Mouse (Mus musculus) limb, embryonic 11.5 days (tissue): ENCODE data around the gene Bicc1. TPM values are rescaled to one million over a fixed set of nuclear protein-coding genes. Genes with fewer than 3 reads are reported as not detected.

Source experiments
- ATAC-seq: fragments of 200-750 bp; cut with Nextera tagmentation; 2 replicates; pipeline ENCODE4 v1.8.0; 2017; ENCODE audit warnings: low read depth; ENCODE audit not compliant: insufficient number of reproducible peaks, low FRiP score, low TSS enrichment
- DNase-seq: peaks from one replicate; pipeline ENCODE4 v3.0.0-alpha.2; 2015; ENCODE audit warnings: low spot score
- H3K27ac ChIP-seq: fragments of 300-500 bp; sonication (generic); replicated peaks from 2 replicates; pipeline ENCODE4 v1.5.1; 2014; ENCODE audit warnings: low read depth, mild to moderate bottlenecking, low read length
- H3K27me3 ChIP-seq: fragments of 300-500 bp; sonication (generic); 2 replicates; pipeline ENCODE4 v1.6.1; 2014; ENCODE audit warnings: mild to moderate bottlenecking, low read length, mixed read lengths; ENCODE audit not compliant: control insufficient read depth, insufficient read depth
- H3K36me3 ChIP-seq: fragments of 300-500 bp; sonication (generic); 2 replicates; pipeline ENCODE4 v1.6.1; 2014; ENCODE audit warnings: mild to moderate bottlenecking, low read length, moderate library complexity, mixed read lengths; ENCODE audit not compliant: control insufficient read depth, insufficient read depth
- H3K4me1 ChIP-seq: fragments of 300-500 bp; sonication (generic); 2 replicates; pipeline ENCODE4 v1.6.1; 2014; ENCODE audit warnings: low read length, mixed read lengths; ENCODE audit not compliant: control insufficient read depth, insufficient read depth
- H3K4me2 ChIP-seq: fragments of 300-500 bp; sonication (generic); 2 replicates; pipeline ENCODE4 v1.6.1; 2014; ENCODE audit warnings: low read depth, mild to moderate bottlenecking, moderate library complexity; ENCODE audit not compliant: severe bottlenecking
- H3K4me3 ChIP-seq: fragments of 300-500 bp; sonication (generic); 2 replicates; pipeline ENCODE4 v1.5.1; 2014; ENCODE audit warnings: low read depth, low read length
- H3K9ac ChIP-seq: fragments of 300-500 bp; sonication (generic); 2 replicates; pipeline ENCODE4 v1.6.1; 2014; ENCODE audit warnings: mild to moderate bottlenecking, low read length
- H3K9me3 ChIP-seq: fragments of 300-500 bp; sonication (generic); 2 replicates; pipeline ENCODE4 v1.6.1; 2016; ENCODE audit warnings: low read length; ENCODE audit not compliant: control insufficient read depth
- WGBS: fragments of 180-500 bp; shearing (Covaris S2); extraction: QIAGEN DNeasy Blood & Tissue Kit; methylation state at CpG from one replicate; pipeline ENCODE4 v1.1.7; 2014; 5-methylcytosine and 5-hydroxymethylcytosine counted together
- polyA plus RNA-seq: library from polyadenylated mRNA; unstranded; fragments of >200 nt; fragmentation: Nextera tagmentation; extraction: Ambion mirVana; gene quantifications from 2 replicates; pipeline ENCODE4 v1.2.1, GENCODE M21; 2014

Bicc1 gene
- polyA plus RNA-seq, 1 experiment from 2014 or later, result 8.5 TPM

DNA sequence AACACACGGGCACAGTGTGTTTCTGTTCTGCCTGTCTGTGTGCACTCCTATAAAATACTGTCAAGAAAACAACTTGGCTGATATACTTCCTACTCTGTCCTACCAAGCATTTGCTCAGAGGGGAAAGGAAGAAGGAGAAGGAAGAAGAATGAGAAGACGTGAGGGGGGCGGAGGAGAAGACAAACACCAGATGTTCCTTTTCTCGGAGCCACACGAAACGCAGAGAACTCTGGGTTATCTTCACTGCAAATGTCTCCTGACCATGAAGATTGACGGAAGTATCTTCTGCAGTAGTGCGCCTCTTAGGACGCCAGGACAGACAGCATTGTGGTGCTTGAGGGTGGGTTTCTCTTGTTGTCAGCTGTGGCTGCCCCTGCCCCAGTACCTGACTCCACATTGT, 134.8 kb downstream of the Bicc1 start:
- ATAC-seq (no peak), DNase-seq (no peak)
- H3K27me3 ChIP-seq, result no peaks in the 10 kb centered on the region
- H3K4me3 ChIP-seq, result no peak overlapping the region
- no peaks in the 10 kb centered on the region for H3K36me3 ChIP-seq
- H3K4me1 ChIP-seq, result no peaks in the 10 kb centered on the region
- H3K9ac ChIP-seq, result no peak overlapping the region
- WGBS, result 77% methylated on average over 9 of the region's 9 CpGs
- H3K4me2 ChIP-seq, result no peak overlapping the region
- no peak overlapping the region for H3K27ac ChIP-seq
- no peaks in the 10 kb centered on the region for H3K9me3 ChIP-seq

- no peaks in the 10 kb centered on the region for H3K9me3 ChIP-seq
- no peak overlapping the region for H3K9ac ChIP-seq
- WGBS, result 77% methylated on average over 3 of the region's 3 CpGs
- no peaks in the 10 kb centered on the region for H3K36me3 ChIP-seq
- DNase-seq, result no peak
- no peak for ATAC-seq
- H3K27ac ChIP-seq, result no peak overlapping the region
- H3K27me3 ChIP-seq, result no peaks in the 10 kb centered on the region
- H3K4me1 ChIP-seq, result no peaks in the 10 kb centered on the region
- H3K4me2 ChIP-seq, result no peak overlapping the region
- no peak overlapping the region for H3K4me3 ChIP-seq
These were observed 136.0 kb downstream of the Bicc1 start for GRCm38 (mm10) chr10:71023471-71023870.

GRCm38 (mm10) chr10:71020459-71020858, 139.0 kb downstream of the Bicc1 start:
- Histone ChIP-seq H3K27me3 (no peaks in the 10 kb centered on the region), H3K36me3 (no peaks in the 10 kb centered on the region), H3K4me3 (no peak overlapping the region), H3K4me1 (no peaks in the 10 kb centered on the region), H3K4me2 (no peak overlapping the region), H3K27ac (no peak overlapping the region), H3K9me3 (no peaks in the 10 kb centered on the region), H3K9ac (no peak overlapping the region)
- DNase-seq (no peak), ATAC-seq (no peak)
- WGBS, result 56% methylated on average over 5 of the region's 5 CpGs

DNA sequence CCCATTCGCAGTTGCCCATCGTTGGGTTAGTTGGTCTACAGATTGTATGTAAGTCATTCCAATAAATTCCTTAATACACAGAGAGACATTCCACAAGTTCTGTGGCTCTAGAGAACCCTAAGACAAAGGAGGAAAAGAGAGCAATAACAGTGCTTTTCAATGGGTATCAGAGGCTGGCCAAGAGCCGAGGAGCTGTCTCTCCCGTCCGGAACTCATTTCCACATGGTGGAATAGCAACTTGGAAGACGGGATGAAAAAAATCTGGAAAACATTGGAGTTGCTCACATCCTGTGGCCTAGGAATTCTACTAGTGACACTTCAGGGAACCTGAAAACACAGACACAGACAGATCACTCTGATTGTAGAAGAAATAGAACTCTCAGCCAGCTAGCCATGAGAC, 139.7 kb downstream of the Bicc1 start:
- no peak overlapping the region for H3K27ac ChIP-seq
- ATAC-seq (no peak), DNase-seq (no peak)
- no peak overlapping the region for H3K4me3 ChIP-seq
- H3K27me3 ChIP-seq, result no peaks in the 10 kb centered on the region
- H3K4me1 ChIP-seq, result no peaks in the 10 kb centered on the region
- H3K4me2 ChIP-seq, result no peak overlapping the region
- 92% methylated on average over 6 of the region's 6 CpGs for WGBS
- H3K9me3 ChIP-seq, result no peaks in the 10 kb centered on the region
- no peak overlapping the region for H3K9ac ChIP-seq
- H3K36me3 ChIP-seq, result no peaks in the 10 kb centered on the region

- Histone ChIP-seq H3K27ac (no peak overlapping the region), H3K36me3 (no peaks in the 10 kb centered on the region), H3K4me2 (no peak overlapping the region), H3K9me3 (no peaks in the 10 kb centered on the region), H3K4me1 (no peaks in the 10 kb centered on the region), H3K4me3 (no peak overlapping the region), H3K9ac (no peak overlapping the region), H3K27me3 (no peaks in the 10 kb centered on the region)
- ATAC-seq (no peak), DNase-seq (no peak)
- WGBS, result 85% methylated on average over 19 of the region's 19 CpGs
These were observed 149.6 kb downstream of the Bicc1 start for GRCm38 (mm10) chr10:71009771-71010496.

DNA sequence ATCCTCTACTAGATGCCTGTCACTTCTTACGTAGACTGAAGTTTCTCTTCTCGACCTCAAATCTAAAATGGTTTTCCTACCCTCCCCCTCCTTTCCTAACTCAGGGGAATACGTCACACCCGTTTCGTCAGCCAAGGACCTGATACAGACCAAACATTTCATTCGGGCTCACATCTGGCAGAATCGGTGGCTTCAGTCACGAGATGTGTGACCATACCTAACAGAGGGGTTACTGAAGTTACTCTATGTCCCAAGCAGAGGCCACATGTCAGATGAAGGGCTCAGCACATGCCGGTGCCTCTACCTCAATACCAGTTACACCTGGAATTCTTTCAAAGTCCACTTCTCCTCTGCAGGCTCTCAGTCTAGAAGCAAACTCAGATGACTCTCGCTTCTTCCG, 150.8 kb downstream of the Bicc1 start:
- Histone ChIP-seq H3K9ac (no peak overlapping the region), H3K9me3 (no peaks in the 10 kb centered on the region), H3K36me3 (no peaks in the 10 kb centered on the region), H3K4me3 (no peak overlapping the region), H3K4me1 (no peaks in the 10 kb centered on the region), H3K4me2 (no peak overlapping the region), H3K27ac (no peak overlapping the region), H3K27me3 (no peaks in the 10 kb centered on the region)
- 89% methylated on average over 11 of the region's 11 CpGs for WGBS
- ATAC-seq (no peak), DNase-seq (no peak)

GRCm38 (mm10) chr10:71007956-71008355, 151.5 kb downstream of the Bicc1 start:
- ATAC-seq (no peak), DNase-seq (peak; percentile 48)
- Histone ChIP-seq H3K9ac (no peak overlapping the region), H3K27ac (no peak overlapping the region), H3K4me3 (no peak overlapping the region), H3K4me2 (no peak overlapping the region), H3K36me3 (no peaks in the 10 kb centered on the region), H3K27me3 (no peaks in the 10 kb centered on the region), H3K9me3 (no peaks in the 10 kb centered on the region), H3K4me1 (no peaks in the 10 kb centered on the region)
- WGBS, result 48% methylated on average over 9 of the region's 9 CpGs

GRCm38 (mm10) chr10:71007516-71007915, 152.0 kb downstream of the Bicc1 start:
- 80% methylated on average over 5 of the region's 5 CpGs for WGBS

GRCm38 (mm10) chr10:71007001-71007400, 152.5 kb downstream of the Bicc1 start:
- H3K9ac ChIP-seq, result no peak overlapping the region
- DNase-seq (no peak), ATAC-seq (no peak)
- H3K4me1 ChIP-seq, result no peaks in the 10 kb centered on the region
- 96% methylated on average over 3 of the region's 3 CpGs for WGBS
- H3K4me3 ChIP-seq, result no peak overlapping the region
- H3K27me3 ChIP-seq, result no peaks in the 10 kb centered on the region
- no peaks in the 10 kb centered on the region for H3K36me3 ChIP-seq
- H3K9me3 ChIP-seq, result no peaks in the 10 kb centered on the region
- H3K27ac ChIP-seq, result no peak overlapping the region
- H3K4me2 ChIP-seq, result no peak overlapping the region

More at GRCm38 (mm10) chr10:71007516-71007915, 152.0 kb downstream of the Bicc1 start:
- DNase-seq (no peak), ATAC-seq (no peak)
- H3K4me2 ChIP-seq, result no peak overlapping the region
- H3K9ac ChIP-seq, result no peak overlapping the region
- no peak overlapping the region for H3K4me3 ChIP-seq
- no peak overlapping the region for H3K27ac ChIP-seq
- H3K36me3 ChIP-seq, result no peaks in the 10 kb centered on the region
- no peaks in the 10 kb centered on the region for H3K4me1 ChIP-seq
- no peaks in the 10 kb centered on the region for H3K27me3 ChIP-seq
- H3K9me3 ChIP-seq, result no peaks in the 10 kb centered on the region
